Mouse (Mus musculus): ENCODE data around the gene Smcp. TPM values are rescaled to one million over a fixed set of nuclear protein-coding genes. Genes with fewer than 3 reads are reported as not detected.

The Smcp gene
- total RNA-seq (2021) = not detected
- long read RNA-seq, experiment 1 = 0 reads
- long read RNA-seq, experiment 2 = 0 reads

DNA sequence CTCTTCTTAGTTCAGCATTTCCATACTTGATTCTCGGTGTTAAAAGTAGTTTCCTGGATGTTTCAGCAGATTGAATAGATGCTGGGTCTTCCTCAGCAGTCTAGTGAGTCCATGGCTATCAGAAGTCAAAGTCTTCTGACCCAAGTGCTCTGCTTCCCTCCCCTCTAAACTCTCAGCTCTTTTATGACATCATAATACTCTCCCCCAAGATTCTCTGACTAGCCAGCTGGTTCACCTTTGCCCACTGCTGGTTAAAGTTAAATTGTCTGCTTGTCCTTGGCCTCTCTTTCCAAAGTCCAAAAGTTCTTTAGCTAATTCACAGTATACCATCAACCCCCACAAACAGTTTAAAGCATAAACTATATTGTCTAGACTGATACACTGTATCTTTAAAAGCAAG is at the start of gene Smcp:
Gene Smcp (minus strand): TSS at position 140 of the 400 bp plus-strand sequence.
- no peak for DNase-seq (ENCODE audit: low spot score in 2 of 2)

DNA sequence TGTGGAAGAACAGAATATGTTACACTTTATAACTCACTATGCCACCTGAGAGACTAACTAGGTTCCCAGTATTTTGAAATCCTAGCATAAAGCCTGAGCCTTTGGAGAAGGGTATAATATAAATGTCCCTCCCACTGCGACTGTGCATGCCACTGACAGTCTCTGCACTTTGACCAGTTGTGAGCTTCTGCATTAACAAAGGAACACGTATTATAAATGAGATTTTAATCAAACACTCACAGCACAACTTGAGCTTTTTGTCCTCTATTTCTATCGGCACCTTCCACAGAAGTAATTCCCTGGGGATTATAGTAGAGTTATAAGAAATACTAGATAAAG is 49.8 kb upstream of the Smcp start:
- DNase-seq (ENCODE audit: low spot score in 2 of 2) = no peak

DNA sequence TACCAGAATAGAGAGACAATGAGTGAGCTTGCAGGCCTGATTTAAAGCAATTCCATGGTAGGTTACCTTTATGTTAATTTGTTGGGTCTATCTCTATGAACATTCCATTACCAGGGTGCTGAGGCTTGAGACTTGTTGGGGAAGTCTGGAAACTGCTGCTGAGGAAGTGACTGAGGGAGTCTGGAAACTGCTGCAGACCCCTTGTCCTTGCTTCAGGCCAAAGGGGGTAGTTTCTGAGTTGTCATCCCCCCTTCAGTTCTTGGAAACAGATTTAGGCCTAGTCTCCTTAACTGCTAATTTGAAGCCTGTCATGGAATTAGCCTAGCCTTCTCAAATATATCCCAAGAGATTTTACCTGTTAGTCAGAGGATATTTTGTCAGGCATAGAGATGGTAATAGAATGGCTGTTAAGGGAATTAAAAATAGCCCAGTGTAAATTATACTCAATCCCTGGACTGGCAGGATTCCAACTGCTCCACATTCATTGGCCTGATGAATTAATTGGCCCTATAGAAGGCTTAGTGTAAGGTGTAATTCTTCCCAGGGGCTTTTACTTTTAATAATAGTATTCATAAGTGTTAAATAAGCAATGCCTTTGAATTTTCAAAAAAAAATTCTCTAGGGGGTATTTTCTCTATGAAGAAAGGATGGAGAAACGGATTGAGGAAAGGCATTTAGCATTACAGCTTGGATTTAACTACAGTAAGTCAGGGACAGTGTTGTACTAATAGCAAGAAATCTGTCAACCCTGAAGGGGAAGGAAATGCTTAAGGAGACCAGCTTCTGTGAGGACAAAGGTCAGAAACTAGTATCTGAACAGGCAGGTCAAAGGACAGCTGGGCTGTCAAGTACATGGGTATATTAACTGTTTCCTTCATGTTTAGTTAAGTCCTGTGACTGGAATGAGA is 49.2 kb upstream of the Smcp start:
- DNase-seq (ENCODE audit: low spot score in 2 of 2) = no peak

DNA sequence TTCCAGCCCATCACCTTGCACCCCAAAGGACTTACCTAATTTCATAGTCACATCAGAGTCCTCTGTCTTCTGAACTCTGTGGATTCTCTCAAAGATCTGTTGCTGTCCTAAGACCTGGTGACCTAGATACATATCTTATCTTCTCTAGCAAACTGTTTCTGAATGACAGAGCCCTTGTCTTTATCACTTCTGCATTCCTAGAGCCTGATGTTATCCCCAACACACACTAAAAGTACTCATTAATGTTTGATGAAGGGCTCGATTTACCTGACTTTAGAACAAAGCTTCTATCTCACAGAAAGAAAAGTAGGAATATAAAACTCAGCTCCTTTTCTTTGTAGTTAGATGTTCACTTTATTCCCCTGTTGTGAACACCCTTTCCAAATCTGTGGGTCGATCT is 32.8 kb upstream of the Smcp start, which contains the start of gene Lce6a:
Gene Lce6a (minus strand): TSS at position 101 of the 400 bp plus-strand sequence.
- no peak for DNase-seq (ENCODE audit: low spot score in 2 of 2)

DNA sequence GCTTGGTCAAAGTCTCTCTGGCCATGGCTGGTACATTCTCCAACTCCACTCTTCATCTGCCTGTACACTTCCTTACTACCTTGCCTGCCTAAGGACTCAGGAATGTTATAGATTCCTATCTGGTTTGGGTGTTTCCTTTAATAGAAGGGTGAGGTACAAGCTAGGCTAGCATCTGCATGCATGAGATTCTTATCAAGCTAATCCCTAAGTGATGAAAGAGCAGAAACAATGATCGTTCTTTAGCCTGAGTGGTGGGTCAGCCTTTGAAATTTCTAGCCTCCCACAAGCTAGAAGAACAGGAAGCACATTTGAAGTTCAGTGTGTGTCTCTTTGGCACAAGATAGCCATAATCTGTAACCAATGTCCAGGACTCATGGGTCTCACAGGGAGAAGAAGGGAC is 21.0 kb upstream of the Smcp start:
- no peak for DNase-seq (ENCODE audit: low spot score in 2 of 2)

DNA sequence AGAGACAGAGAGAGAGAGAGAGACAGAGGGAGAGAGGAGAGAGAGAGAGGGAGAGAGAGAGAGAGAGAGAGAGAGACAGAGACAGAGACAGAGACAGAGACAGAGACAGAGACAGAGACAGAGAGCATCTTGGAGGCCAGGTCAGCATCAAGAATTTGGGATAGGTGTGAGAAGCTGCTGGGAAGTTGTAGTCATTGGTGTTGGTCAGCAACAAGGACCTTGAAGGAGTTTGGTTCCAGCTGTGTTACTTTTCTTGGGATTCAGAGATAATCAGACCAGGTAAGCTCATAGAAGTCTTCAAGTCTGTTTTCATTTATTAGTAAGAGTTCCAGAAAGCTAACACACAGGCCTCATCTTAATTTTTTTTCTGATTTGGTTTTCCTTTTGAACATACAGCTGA is 18.6 kb upstream of the Smcp start, which contains the start of gene 2210017I01Rik:
Gene 2210017I01Rik (minus strand): TSS at position 101 of the 400 bp plus-strand sequence.
- no peak for DNase-seq (ENCODE audit: low spot score in 2 of 2)

DNA sequence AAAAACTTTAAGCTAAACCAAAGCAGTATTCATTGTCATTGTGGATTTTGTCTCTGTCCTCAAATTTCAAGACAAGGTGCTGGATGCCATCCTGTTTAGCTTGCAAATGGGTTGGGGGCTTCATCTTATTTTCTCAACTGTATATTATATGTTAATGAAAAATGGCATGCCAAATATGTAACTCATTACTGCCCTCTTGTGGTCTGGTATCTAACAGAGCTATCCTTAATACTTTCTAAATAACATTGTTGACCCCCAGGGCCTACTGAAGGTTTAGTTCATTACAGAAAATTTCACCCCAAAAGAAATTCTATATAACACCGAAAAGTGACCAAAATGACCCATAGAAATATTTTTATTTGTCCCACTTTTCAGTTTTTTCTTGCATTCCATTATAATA is 13.4 kb upstream of the Smcp start:
- no peak for DNase-seq (ENCODE audit: low spot score in 2 of 2)

DNA sequence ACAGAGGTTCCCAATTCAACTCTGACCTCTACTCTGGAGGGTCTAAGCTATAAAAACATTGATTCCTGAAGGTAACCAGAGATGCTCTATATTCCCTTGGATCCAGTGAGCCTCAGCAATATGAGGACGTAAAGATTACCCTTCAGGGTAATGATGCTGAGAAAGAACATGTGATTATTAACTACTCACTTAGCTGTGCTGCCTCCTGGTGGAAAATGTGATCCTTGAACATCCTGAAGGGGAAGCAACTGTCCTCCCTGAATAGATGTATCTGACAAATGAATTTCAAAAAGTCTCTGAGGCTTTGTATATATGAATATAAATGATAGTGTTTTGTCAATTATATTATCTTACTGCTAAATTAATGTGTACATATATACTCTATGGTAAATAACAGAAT is 11.7 kb upstream of the Smcp start:
- no peak for DNase-seq (ENCODE audit: low spot score in 2 of 2)

DNA sequence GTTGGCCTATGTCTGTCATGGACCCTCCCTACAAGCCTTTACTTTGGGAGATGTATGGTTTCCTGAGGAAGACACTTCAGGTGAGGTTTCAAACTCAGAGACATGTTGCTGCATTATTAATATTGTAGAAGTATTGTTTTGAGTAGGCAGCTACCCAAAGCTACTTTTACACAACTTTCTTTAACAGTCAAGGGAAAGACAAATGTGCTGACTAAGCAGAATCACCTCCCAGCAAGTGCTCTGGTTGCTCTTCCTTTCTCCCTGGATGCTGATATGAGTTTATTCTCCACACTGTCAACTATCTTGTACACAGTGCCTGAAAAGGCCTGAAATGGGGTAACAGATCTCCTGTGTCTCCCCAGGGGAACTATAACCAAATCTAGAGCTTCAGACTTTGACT is 11.2 kb upstream of the Smcp start:
- DNase-seq (ENCODE audit: low spot score in 2 of 2) = no peak

DNA sequence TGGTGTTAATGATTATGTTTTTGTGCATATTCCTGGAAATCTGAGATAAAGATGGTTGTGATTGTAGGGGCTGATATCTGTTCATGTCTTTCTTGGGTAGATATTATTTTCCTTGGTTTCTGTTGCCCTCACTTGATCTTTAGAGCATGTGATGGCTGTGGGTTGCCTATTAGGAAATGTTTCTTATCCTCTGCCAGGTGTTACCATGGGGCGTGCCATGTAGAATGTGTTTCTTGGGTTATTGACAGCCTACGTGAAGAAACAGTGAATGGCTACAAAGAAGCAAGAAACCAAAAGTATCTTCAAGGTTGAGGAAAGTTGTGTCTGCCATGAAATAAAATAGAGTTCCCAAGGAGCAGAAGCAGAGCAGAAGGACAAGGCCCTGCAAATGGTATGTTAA is 9.6 kb upstream of the Smcp start:
- no peak for DNase-seq (ENCODE audit: low spot score in 2 of 2)

DNA sequence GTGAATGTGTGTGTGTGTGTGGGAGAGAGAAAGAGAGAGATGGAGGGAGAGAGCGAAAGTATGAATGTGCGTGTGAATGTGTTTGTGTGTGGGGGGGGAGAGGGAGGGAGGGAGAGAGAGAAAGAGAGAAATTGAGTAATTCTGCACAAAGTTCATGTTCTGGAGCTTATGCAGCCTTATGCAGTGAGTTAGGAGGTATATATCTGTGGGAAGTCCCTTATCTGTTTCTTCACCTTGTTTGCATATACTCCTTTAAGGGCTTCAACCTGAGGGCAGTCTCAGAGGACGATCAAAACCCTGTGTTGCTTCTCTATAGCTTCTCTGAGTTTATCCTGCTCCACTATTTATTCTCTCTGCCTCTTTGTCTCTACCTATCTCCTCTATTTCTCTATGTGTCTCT is 1.6 kb downstream of the Smcp start:
- DNase-seq (ENCODE audit: low spot score in 2 of 2) = no peak

DNA sequence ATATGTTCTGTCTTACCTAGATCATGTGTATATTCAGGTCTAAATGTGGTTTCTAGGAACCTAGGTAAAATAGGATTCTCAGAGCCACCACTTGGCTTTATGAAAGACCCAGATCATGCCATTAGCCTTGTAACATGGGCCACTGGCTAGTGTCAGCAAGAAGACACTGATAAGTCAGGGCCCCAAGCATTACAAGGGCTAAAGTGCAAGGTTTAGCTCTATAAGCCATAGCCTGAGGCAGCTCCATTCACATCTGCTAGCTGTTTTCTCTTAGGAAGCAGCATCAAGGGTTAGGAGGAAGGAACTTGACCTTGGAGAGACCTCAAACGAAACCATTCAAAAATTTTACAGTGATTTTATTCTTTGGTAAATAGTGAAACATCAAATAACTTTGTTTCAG is 3.7 kb downstream of the Smcp start:
- no peak for DNase-seq (ENCODE audit: low spot score in 2 of 2)

DNA sequence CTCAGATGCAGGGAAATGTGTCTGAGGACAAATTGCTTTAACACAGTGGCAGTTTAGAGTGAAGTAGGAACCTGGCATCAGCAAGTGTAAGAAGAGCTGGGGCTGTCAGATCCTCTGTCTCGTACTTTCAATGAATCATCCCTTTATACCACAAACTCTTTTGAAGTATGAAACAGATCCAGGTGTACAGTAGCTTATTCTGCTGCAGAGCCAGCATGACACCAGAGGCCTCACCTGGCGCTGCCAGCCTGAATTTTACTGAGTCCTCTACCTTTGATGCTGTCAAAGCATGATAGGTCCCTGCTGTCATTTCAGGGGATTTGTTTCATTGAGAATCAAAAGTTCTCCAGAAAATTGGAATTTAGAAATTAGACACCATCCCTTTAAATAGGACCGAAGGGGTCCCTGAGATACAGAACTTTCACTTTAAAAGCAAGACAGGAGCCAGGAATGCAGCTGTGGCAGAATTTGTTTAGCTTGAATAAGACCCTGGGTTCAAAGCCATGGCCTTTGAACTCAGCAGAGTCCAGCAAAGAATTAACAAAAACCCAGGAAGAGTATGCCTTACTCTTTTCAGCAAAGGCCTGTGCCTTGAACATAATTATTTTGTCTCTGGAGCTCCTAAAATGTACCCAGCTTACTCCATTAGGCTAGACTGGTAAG is 5.5 kb downstream of the Smcp start:
- no peak for DNase-seq (ENCODE audit: low spot score in 2 of 2)

DNA sequence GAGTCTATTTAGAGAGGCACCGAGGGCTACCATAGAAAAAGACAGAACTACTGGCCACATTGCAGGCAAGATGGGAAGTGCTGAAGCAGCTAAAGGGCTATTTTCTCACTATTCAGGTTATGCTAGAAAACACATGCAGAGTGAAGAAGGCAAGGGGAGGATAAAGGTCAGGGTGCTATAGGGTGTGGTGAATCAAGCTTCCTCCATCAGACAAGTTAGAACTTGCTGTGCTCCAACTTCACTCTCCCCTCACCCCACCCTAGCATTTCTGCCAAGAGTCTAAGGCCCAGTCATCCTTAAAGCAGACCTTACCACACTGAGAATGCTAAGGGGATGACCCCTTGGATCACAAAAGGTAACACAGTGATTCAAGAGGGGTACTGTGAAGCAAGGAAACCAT is 9.3 kb downstream of the Smcp start:
- no peak for DNase-seq (ENCODE audit: low spot score in 2 of 2)

DNA sequence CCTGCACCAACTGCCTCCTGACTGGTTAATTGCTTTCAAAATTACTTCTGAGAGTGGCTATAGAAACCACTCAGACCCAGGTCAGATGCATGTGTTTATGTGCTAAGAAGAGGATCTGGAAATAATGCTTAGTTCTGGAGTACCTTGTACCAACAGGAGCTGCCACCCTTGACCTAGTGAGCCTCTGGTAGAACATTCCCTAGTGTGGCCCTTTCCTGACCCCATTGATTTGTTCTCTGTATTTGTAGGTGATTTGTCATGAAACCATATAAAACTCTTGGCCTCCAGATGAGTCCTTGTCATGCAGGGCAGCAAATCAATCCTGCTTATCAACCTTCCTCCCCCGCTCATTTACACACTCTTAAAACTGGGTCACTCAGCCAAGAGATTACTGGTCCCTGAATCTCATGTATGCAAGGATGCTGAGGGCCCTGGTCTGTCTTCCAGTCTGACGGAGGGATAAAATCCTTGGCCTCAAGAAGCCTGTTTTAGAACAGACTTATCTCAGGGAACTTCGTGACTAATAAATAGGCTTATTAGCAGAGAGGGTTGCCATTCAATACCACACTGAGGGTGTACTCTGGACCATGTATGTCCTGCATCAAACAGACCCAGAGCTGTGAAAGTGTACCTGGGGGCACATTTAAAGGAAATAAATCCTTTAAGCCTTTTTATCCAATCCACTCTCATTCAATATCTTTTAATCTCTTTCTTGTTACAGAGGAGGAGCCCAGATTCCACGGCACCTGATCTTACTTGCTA is 10.0 kb downstream of the Smcp start:
- no peak for DNase-seq (ENCODE audit: low spot score in 2 of 2)

DNA sequence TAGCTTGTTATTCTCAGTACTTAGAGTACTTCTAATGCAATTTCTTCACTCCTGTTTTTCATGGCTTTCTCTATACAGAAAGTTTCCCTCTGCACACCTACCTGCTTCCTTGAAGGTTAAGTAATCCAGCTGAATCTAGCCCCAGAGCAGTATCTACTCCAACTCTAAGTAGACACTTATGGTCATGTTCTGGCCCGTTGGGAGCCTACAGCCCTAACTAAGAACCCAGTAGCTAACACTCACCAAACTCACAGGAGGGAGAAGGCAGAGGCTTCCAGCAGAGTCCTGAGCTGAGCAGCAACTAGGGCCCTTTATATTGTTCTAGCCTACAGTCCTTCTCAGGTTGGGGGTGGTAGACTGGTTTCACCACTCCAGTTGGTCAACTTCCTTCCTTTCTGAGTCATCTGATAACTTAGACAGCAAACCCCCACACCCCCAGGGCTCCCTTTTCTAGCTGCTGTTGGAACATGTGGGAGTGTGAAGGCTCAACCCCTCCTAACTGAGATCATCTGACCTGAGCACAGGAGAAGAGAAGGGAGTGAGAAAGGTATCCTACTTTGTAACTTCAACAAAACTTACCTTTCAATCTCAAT is 15.3 kb downstream of the Smcp start, which contains the start of gene Ivl:
Gene Ivl (minus strand): TSS at position 287 of the 593 bp plus-strand sequence.
- no peak for DNase-seq (ENCODE audit: low spot score in 2 of 2)

DNA sequence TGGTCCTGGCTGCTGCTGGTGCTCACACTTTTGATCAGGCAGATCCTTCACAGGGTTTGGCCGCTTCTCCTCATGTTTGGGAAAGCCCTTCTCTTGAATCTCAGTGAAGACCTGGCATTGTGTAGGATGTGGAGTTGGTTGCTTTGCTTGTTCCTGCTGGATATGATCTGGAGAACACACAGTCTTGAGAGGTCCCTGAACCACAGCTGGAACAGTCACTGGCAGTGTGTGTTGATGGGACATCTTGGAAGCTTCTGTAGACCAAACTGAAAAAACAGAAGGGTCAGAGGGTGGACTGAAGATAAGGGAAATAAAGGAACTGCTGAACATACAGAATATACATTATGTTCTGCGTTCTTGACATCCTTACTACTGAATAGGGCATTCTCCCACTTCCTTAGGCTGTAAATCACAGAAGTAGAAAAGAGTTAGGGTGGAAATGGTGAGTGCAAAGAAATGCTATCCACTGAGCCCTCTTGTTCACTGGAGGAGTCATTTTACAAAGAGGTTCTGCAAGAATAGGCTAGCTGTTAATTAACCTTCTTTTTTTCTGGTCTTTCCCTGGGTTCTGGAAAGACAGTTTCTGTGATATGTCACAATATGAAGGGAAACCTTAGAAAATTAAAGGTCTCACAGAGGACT is 16.2 kb downstream of the Smcp start:
- no peak for DNase-seq (ENCODE audit: low spot score in 2 of 2)

DNA sequence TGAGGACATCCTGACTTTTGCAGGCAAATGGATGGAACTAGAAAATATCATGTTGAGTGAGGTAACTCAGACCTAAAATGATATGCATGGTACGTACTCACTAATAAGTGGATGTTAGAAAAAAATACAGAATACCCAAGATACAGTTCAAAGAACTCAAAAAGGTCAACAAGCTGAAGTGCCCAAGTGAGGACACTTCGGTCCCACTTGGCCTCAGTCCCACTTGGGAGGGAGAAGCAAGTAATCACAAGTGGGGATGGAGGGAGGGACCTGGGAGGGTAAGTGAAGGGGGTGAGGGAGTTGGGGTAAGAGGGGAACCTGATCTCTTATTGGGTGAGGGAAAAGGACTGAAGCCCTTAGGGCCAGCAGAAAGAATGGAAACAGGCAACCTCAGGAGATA is 20.0 kb downstream of the Smcp start:
- DNase-seq (ENCODE audit: low spot score in 2 of 2) = no peak

DNA sequence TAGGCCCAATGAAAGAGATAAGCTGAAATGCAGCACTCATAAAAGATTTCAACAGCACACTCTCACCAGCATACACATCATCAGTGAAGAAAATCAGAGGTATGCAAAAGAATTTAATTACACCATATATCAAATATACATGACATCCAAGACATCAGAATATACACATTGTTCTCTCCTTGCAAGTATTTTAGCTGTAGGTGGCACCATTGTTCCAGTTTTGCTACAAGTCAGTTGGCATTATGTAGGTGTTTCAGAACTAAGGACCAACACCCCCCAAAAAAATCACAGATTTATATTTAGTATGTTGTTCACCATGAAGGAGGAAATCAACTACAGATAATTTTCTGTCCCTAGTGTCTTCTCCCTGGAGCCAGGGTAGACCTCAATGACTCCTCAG is 23.4 kb downstream of the Smcp start:
- no peak for DNase-seq (ENCODE audit: low spot score in 2 of 2)

DNA sequence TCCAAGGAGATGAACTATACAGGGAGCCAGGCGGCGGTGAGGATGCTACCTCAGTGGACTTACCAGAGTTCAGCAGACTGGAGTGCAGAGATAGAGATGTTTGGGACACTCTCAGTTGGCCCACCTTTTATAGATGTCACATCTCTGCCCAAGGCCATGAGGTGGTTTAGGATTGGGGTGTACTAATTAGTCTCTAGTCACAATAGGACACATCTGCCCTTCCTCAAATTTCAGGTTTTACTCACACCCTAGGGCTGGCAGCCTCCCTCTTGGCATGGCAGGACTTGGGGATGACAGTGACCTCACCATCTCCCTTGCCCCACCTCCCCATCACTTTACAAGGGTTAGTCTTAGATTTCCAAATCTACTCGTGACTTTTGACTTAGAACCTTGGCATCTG is 54.4 kb downstream of the Smcp start, which contains the start of gene 2310046K23Rik:
Gene 2310046K23Rik (minus strand): TSS at position 101 of the 400 bp plus-strand sequence.
- DNase-seq (ENCODE audit: low spot score in 2 of 2) = no peak

Measured in adrenal gland, adult 18-20 months (tissue).